9 mouse cellular contexts compared by ENCODE assay signal in the genomic region with DNA sequence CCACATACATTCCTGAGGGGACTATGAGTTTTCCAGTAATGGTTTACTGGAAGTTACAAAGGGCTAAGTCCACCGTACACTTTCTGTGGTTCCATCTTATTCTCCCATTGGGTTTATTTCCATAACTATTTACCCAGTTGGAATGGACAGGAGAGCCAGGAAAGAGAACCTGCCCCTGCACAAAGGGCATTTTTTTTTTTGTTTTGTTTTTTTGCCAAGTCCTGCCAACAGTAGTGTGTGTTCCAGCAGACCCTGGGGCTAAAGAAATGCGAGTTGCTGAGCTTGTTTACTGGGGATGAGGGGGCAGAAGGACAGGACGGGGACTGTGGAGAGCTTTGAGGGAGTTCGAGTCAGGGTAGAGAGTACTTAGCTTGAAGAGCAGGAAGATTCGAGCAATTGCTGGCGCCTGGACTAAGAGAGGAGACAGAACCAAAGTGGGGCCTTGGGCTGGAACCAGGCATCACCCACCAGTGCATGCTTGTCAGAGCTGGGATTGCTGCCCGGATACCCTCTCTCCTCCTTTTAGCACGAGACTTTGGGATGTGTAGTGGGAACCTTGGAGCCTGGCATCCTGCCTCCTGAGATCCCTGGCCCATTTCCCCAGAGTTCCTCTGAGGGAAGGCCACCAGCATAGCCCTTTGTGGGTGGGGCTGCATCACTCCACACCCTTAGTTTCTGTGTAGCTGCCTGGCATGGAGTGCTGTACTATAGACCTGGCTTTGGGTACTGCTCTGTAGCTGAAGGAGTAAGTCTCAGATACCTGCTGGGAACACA. TPM values are rescaled to one million over a fixed set of nuclear protein-coding genes. Genes with fewer than 3 reads are reported as not detected.
DNase-seq lines count a peak whose midpoint lies in the region; ATAC-seq lines count a peak whose summit lies in the region.
"Had no signal": no experiment of that assay in that cellular context is flagged by ENCODE, and none has a peak within 500 bp of the region (broad histone marks: within the 10 kb centered on the region; RNA-seq: fewer than 3 reads in every experiment).

No protein-coding gene starts in this region.

- DNase-seq in lung, postnatal 10 days = peak; percentile 10
- no peak for DNase-seq in lung, postnatal 4 days
- peak; percentile 44 to 61 for DNase-seq in cerebellum, postnatal 14 days
- peak; percentile 41 to 44 for DNase-seq in layer of hippocampus, adult 8-10 months (ENCODE audit: low spot score in 2 of 2)

- H3K4me2 ChIP-seq in heart, embryonic 15.5 days = peak overlapping the region; percentile 1; the same call in 1 of the 2 replicates

- peak overlapping the region; percentile 40 for H3K27ac ChIP-seq in heart, embryonic 15.5 days

- 53% methylated on average over 8 of the region's 8 CpGs for WGBS in heart, embryonic 15.5 days

- 0 out of 2 replicates have a peak, but pooled peaks have one; percentile 14 for ATAC-seq in heart, embryonic 15.5 days (replicated peaks; ENCODE audit: insufficient number of reproducible peaks, insufficient read depth, low FRiP score, low read depth)
- peak; percentile 55 for ATAC-seq in megakaryocyte progenitor cell, adult 5-6 weeks (replicated peaks; ENCODE audit: poor library complexity)
- ATAC-seq in activated CD4-positive, CD25-positive, alpha-beta regulatory T cell, adult 4 months = no peak
- ATAC-seq in inflammation-experienced regulatory T-cells, adult 6 months = no peak

- H3K9ac ChIP-seq in heart, embryonic 15.5 days = no peak overlapping the region

- H3K36me3 ChIP-seq in heart, embryonic 15.5 days = no peaks in the 10 kb centered on the region

- no peaks in the 10 kb centered on the region for H3K9me3 ChIP-seq in heart, embryonic 15.5 days (replicated peaks)

- H3K4me3 ChIP-seq in heart, embryonic 15.5 days = no peak overlapping the region

- H3K4me1 ChIP-seq in heart, embryonic 15.5 days (replicated peaks) = peaks cover 19% of the 10 kb centered on the region

- H3K27me3 ChIP-seq in heart, embryonic 15.5 days = no peaks in the 10 kb centered on the region; the same call in 1 of the 2 replicates

RNA-seq across cellular contexts. Expression of a gene that starts 47.7 kb away (rescaled TPM):
- 10.5 and 16.8 TPM in 2 replicates for polyA plus RNA-seq in heart, embryonic 15.5 days (2015; fragmentation: Nextera tagmentation; extraction: Ambion mirVana)
- 10 to 100 TPM; 64.5 to 72.7 (median 68.1) TPM for total RNA-seq in layer of hippocampus, adult 8-10 months (2022)
- 0.56 and 2.3 TPM in 2 replicates for total RNA-seq in megakaryocyte progenitor cell, adult 5-6 weeks (2015)
- 0.98 and 2.1 TPM in 2 replicates for total RNA-seq in megakaryocyte progenitor cell, adult 5-6 weeks (2017)
- 1 to 10 TPM; 1.0 to 1.5 TPM for polyA plus RNA-seq in activated CD4-positive, CD25-positive, alpha-beta regulatory T cell, adult 4 months (2017; shearing (Covaris generic))
- 1 to 10 TPM in 1 of 3 experiments, under 1 TPM in 2; 0.67 to 1.3 (median 0.69) TPM for polyA plus RNA-seq in inflammation-experienced regulatory T-cells, adult 6 months (2017; shearing (Covaris generic))

RNA-seq across cellular contexts. Expression of a gene that starts 57.5 kb away (rescaled TPM):
- polyA plus RNA-seq in heart, embryonic 15.5 days (2015; fragmentation: Nextera tagmentation; extraction: Ambion mirVana) = 3.2 and 4.0 TPM in 2 replicates
- 10 to 100 TPM; 31.0 to 34.7 (median 32.0) TPM for total RNA-seq in layer of hippocampus, adult 8-10 months (2022)
- 0.95 and 1.3 TPM in 2 replicates for total RNA-seq in megakaryocyte progenitor cell, adult 5-6 weeks (2015)
- total RNA-seq in megakaryocyte progenitor cell, adult 5-6 weeks (2017) = 2.9 and 3.3 TPM in 2 replicates
- under 1 TPM in 1 of 2 experiments, not detected in 1; 0.31 TPM for polyA plus RNA-seq in activated CD4-positive, CD25-positive, alpha-beta regulatory T cell, adult 4 months (2017; shearing (Covaris generic))
- under 1 TPM in 1 of 3 experiments, not detected in 2; 0.18 TPM for polyA plus RNA-seq in inflammation-experienced regulatory T-cells, adult 6 months (2017; shearing (Covaris generic))

RNA-seq across cellular contexts. Expression of a gene that starts 59.6 kb away (rescaled TPM):
- not detected in 2 replicates for polyA plus RNA-seq in heart, embryonic 15.5 days (2015; fragmentation: Nextera tagmentation; extraction: Ambion mirVana)
- not detected for total RNA-seq in layer of hippocampus, adult 8-10 months (2022)
- not detected in 2 replicates for total RNA-seq in megakaryocyte progenitor cell, adult 5-6 weeks (2015)
- not detected in 2 replicates for total RNA-seq in megakaryocyte progenitor cell, adult 5-6 weeks (2017)
- not detected for polyA plus RNA-seq in activated CD4-positive, CD25-positive, alpha-beta regulatory T cell, adult 4 months (2017; shearing (Covaris generic))
- polyA plus RNA-seq in inflammation-experienced regulatory T-cells, adult 6 months (2017; shearing (Covaris generic)) = not detected
- polyA plus RNA-seq: neural tube, embryonic 11.5 days had no signal

Comparison
In these comparisons a context has a peak if more than half of its experiments do, and no peak if none do; other contexts are left out.
1. DNase-seq: peak in lung, postnatal 10 days (single experiment), cerebellum, postnatal 14 days (2 of 2) and layer of hippocampus, adult 8-10 months (2 of 2); none in lung, postnatal 4 days (0 of 2).
2. ATAC-seq: peak in heart, embryonic 15.5 days (single experiment) and megakaryocyte progenitor cell, adult 5-6 weeks (single experiment); none in activated CD4-positive, CD25-positive, alpha-beta regulatory T cell, adult 4 months (single experiment) and inflammation-experienced regulatory T-cells, adult 6 months (single experiment).